Mouse (Mus musculus): ENCODE data around the gene Chka. TPM values are rescaled to one million over a fixed set of nuclear protein-coding genes. Genes with fewer than 3 reads are reported as not detected.

The Chka gene
- 2.1 TPM for polyA plus RNA-seq (2017; shearing (Covaris generic))

DNA sequence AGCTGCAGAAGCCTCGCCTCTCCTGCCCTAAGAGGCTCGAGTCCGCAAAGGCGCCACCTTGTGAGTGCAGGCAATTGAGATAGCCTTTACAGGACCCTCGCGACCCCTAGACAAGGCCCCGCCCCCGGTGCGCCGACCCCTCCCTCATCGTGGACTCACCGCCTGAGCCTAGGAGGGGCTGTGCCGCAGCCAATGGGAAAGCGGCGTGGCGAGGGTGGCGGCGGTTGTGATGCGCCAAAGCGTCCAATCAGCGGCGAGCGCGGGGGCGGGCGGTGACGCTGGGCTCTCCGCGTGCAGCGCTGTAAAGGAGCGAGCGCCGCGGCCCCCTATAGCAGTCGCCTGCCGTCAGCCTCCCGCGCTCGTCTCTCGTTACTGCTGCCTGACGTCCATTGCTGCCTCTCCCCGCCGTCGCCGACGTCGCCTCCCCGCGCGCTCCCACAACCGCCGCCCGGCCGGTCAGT lies at the start of gene Chka:
Gene Chka, plus strand, starts transcription at position 272 of the 461 bp plus-strand sequence.

GRCm38 (mm10) chr19:3906795-3907786 lies 55.5 kb downstream of the Chka start, which contains the start of gene Tcirg1:
Gene Tcirg1, minus strand, starts transcription at chr19:3907133.

DNA sequence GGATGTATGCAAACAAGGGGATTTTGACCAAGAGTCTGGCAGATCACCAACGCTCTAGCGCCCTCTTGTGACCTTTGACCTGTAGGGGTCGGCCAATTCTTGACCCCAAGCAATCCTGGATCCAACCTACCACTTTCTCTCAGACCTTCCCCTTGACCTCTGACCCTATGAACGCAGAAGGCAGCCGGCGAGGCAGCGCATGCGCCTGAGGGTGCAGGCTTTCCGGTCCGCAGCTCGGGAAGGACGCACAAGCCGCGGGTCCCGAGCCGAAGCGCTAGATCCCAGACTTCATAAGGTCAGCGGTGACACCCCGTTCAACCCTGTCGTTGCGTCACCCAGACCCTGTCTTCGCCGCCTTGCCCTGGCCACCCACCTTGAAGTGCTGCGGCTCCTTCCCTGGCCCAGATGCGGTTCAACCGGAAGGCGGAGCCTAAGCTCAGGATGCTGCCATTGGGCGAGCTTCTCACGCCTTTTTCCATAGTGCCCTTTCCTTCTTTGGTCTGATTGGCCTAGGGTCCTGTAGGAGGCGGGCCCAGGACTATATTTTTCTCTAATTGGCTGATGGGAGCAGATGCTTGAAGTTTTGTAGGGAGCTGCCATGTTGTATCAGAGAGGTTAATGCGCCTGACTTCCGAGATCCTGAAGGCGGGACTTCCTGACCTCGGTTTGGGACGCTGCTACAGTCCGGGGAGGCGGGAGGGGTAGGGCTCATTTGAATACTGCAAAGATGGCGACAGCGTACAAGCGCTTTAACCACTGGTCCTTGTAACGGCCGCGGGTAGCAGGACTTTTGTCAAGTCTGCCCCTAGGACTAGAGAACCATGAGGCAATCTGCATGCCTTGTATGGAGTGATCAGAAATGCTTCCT lies 61.0 kb downstream of the Chka start, which contains the start of gene Ndufs8:
Gene Ndufs8, minus strand, starts transcription at position 438 of the 868 bp plus-strand sequence.

GRCm38 (mm10) chr19:3929211-3929941 lies 77.8 kb downstream of the Chka start, which contains the start of gene Aldh3b1:
Gene Aldh3b1, minus strand, starts transcription at chr19:3929808.

GRCm38 (mm10) chr19:3935032-3935895 lies 83.7 kb downstream of the Chka start, which contains the start of gene Unc93b1:
Gene Unc93b1, plus strand, starts transcription at chr19:3935186.

Other genes starting within 250 kb of the Chka start
- 0.04 TPM for gene Lrp5, start 165.2 kb upstream of the Chka start, polyA plus RNA-seq (2017; shearing (Covaris generic))
- 7.1 TPM for gene 1810055G02Rik, start 143.5 kb upstream of the Chka start, polyA plus RNA-seq (2017; shearing (Covaris generic))
- gene Kmt5b, start 84.4 kb upstream of the Chka start, polyA plus RNA-seq (2017; shearing (Covaris generic)): 33.8 TPM
- 63.1 TPM for gene Tcirg1, start 55.4 kb downstream of the Chka start, polyA plus RNA-seq (2017; shearing (Covaris generic))
- gene Ndufs8, start 61.0 kb downstream of the Chka start, polyA plus RNA-seq (2017; shearing (Covaris generic)): 259 TPM
- 0.29 TPM for gene Aldh3b1, start 78.0 kb downstream of the Chka start, polyA plus RNA-seq (2017; shearing (Covaris generic))
- 47.5 TPM for gene Unc93b1, start 83.4 kb downstream of the Chka start, polyA plus RNA-seq (2017; shearing (Covaris generic))
- not detected for gene Aldh3b3, start 106.9 kb downstream of the Chka start, polyA plus RNA-seq (2017; shearing (Covaris generic))
- gene Aldh3b2, start 120.6 kb downstream of the Chka start, polyA plus RNA-seq (2017; shearing (Covaris generic)): not detected
- gene Acy3, start 134.8 kb downstream of the Chka start, polyA plus RNA-seq (2017; shearing (Covaris generic)): 0.71 TPM
- not detected for gene Tbx10, start 141.0 kb downstream of the Chka start, polyA plus RNA-seq (2017; shearing (Covaris generic))
- 9.1 TPM for gene Nudt8, start 148.8 kb downstream of the Chka start, polyA plus RNA-seq (2017; shearing (Covaris generic))
- 1.4 TPM for gene Gm49405, start 148.9 kb downstream of the Chka start, polyA plus RNA-seq (2017; shearing (Covaris generic))
- gene Doc2g, start 151.5 kb downstream of the Chka start, polyA plus RNA-seq (2017; shearing (Covaris generic)): 2.1 TPM
- 169 TPM for gene Ndufv1, start 161.0 kb downstream of the Chka start, polyA plus RNA-seq (2017; shearing (Covaris generic))
- 708 TPM for gene Gstp1, start 186.2 kb downstream of the Chka start, polyA plus RNA-seq (2017; shearing (Covaris generic))
- 3.2 TPM for gene Gstp2, start 194.2 kb downstream of the Chka start, polyA plus RNA-seq (2017; shearing (Covaris generic))
- gene Gstp3, start 207.8 kb downstream of the Chka start, polyA plus RNA-seq (2017; shearing (Covaris generic)): 149 TPM
- gene Cabp2, start 229.8 kb downstream of the Chka start, polyA plus RNA-seq (2017; shearing (Covaris generic)): not detected
- 1,029 TPM for gene Cdk2ap2, start 245.4 kb downstream of the Chka start, polyA plus RNA-seq (2017; shearing (Covaris generic))
- 346 TPM for gene Pitpnm1, start 248.2 kb downstream of the Chka start, polyA plus RNA-seq (2017; shearing (Covaris generic))